In genomic region chr12:3414956-3415355, GRCm38 (mm10) we compare ENCODE assay signal across 19 mouse cellular contexts.
"Had no signal": no experiment of that assay in that cellular context is flagged by ENCODE, and none has a peak within 500 bp of the region (broad histone marks: within the 10 kb centered on the region; RNA-seq: fewer than 3 reads in every experiment).

No protein-coding gene starts in this region.

- H3K4me1 ChIP-seq: liver, embryonic 15.5 days; lung, embryonic 15.5 days; midbrain, embryonic 12.5 days; midbrain, embryonic 15.5 days; neural tube, embryonic 12.5 days had no signal

- H3K27ac ChIP-seq: liver, embryonic 15.5 days; lung, embryonic 15.5 days; macrophage; midbrain, embryonic 12.5 days; midbrain, embryonic 15.5 days; neural tube, embryonic 12.5 days had no signal

- H3K27me3 ChIP-seq: liver, embryonic 15.5 days; lung, embryonic 15.5 days; megakaryocyte, embryonic 14.5 days; midbrain, embryonic 12.5 days; midbrain, embryonic 15.5 days; neural tube, embryonic 12.5 days had no signal

- DNase-seq: liver, postnatal 0 days; lung, adult 2 months; lung, postnatal 14 days; lung, postnatal 36 days; retina, postnatal 1 day; right cerebral cortex, adult 18-20 months; right cerebral cortex, postnatal 25 days; right cerebral cortex, postnatal 4 days; spleen, adult 18-20 months; thymus, adult 18-20 months; thymus, postnatal 14 days; thymus, postnatal 36 days had no signal

- H3K4me3 ChIP-seq: liver, embryonic 15.5 days; lung, embryonic 15.5 days; megakaryocyte, embryonic 14.5 days; midbrain, embryonic 12.5 days; midbrain, embryonic 15.5 days; neural tube, embryonic 12.5 days had no signal

- H3K36me3 ChIP-seq: midbrain, embryonic 15.5 days had no signal

- H3K9ac ChIP-seq: liver, embryonic 15.5 days; liver, postnatal 0 days; lung, embryonic 15.5 days; midbrain, embryonic 12.5 days; midbrain, embryonic 15.5 days; neural tube, embryonic 12.5 days had no signal

- H3K9me3 ChIP-seq: liver, embryonic 15.5 days; lung, embryonic 15.5 days; midbrain, embryonic 12.5 days; midbrain, embryonic 15.5 days; neural tube, embryonic 12.5 days had no signal
